Mouse (Mus musculus) neural tube, embryonic 11.5 days (tissue): ENCODE data around the gene Ehbp1l1. TPM values are rescaled to one million over a fixed set of nuclear protein-coding genes. Genes with fewer than 3 reads are reported as not detected.

Experiments used
- ATAC-seq: fragments of 200-750 bp; cut with Nextera tagmentation; 2 replicates; pipeline ENCODE4 v1.8.0; 2017; ENCODE audit warnings: moderate number of reproducible peaks, mild to moderate bottlenecking, moderate TSS enrichment, moderate library complexity; ENCODE audit not compliant: insufficient read depth, low FRiP score, low TSS enrichment
- DNase-seq: peaks from one replicate; pipeline ENCODE4 v3.0.0-alpha.2; 2015; ENCODE audit warnings: low spot score
- H3K27ac ChIP-seq: fragments of 300-500 bp; sonication (generic); 2 replicates; pipeline ENCODE4 v1.5.1; 2014; ENCODE audit warnings: low read depth, mild to moderate bottlenecking, low read length
- H3K27me3 ChIP-seq: fragments of 300-500 bp; sonication (generic); 2 replicates; pipeline ENCODE4 v1.6.1; 2014; ENCODE audit warnings: mild to moderate bottlenecking, low read length, mixed read lengths; ENCODE audit not compliant: control insufficient read depth, insufficient read depth
- H3K36me3 ChIP-seq: fragments of 300-500 bp; sonication (generic); 2 replicates; pipeline ENCODE4 v1.6.1; 2014; ENCODE audit warnings: mild to moderate bottlenecking, low read length, moderate library complexity, mixed read lengths; ENCODE audit not compliant: control insufficient read depth, insufficient read depth
- H3K4me1 ChIP-seq: fragments of 300-500 bp; sonication (generic); 2 replicates; pipeline ENCODE4 v1.6.1; 2014; ENCODE audit warnings: low read length, mixed read lengths; ENCODE audit not compliant: control insufficient read depth, insufficient read depth
- H3K4me2 ChIP-seq: fragments of 300-500 bp; sonication (generic); 2 replicates; pipeline ENCODE4 v1.6.1; 2014; ENCODE audit warnings: low read depth, mild to moderate bottlenecking, moderate library complexity
- H3K4me3 ChIP-seq: fragments of 300-500 bp; sonication (generic); 2 replicates; pipeline ENCODE4 v1.5.1; 2014; ENCODE audit warnings: low read depth, low read length
- H3K9ac ChIP-seq: fragments of 300-500 bp; sonication (generic); 2 replicates; pipeline ENCODE4 v1.6.1; 2014; ENCODE audit warnings: mild to moderate bottlenecking, low read length
- H3K9me3 ChIP-seq: fragments of 300-500 bp; sonication (generic); 2 replicates; pipeline ENCODE4 v1.6.1; 2016; ENCODE audit warnings: low read length; ENCODE audit not compliant: control insufficient read depth
- WGBS: fragments of 180-500 bp; shearing (Covaris S2); extraction: QIAGEN DNeasy Blood & Tissue Kit; methylation state at CpG from one replicate; pipeline ENCODE4 v1.1.7; 2014; 5-methylcytosine and 5-hydroxymethylcytosine counted together
- polyA plus RNA-seq: library from polyadenylated mRNA; unstranded; fragments of >200 nt; fragmentation: Nextera tagmentation; extraction: Ambion mirVana; gene quantifications from 2 replicates; pipeline ENCODE4 v1.2.1, GENCODE M21; 2014

The Ehbp1l1 gene
- polyA plus RNA-seq, 1 experiment from 2014 or later = 6.8 TPM

DNA sequence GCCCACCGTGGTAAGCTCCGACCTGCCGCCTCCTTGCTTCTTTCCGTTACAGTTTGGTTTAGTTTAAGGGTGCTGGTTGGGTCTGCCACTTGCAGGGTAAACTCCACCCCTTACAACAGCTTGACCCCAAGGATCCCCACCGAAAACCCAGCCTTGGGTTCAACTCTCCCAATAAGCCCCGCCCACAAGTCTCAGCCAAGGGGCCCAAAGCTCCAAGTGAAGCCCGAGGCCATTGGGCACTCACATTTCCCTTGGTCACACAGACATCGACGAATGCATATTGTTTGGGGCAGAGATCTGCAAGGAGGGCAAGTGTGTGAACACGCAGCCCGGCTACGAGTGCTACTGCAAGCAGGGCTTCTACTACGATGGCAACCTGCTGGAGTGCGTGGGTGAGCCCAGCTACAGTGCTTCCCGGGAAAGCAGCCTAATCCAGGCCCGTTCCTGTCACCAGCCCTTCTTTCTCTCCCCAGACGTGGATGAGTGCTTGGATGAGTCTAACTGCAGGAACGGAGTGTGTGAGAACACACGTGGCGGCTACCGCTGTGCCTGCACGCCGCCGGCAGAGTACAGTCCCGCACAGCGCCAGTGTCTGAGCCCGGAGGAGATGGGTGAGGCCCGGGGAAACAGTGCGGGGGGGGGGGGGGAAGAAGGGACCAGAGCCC, 30.3 kb upstream of the Ehbp1l1 start:
- H3K4me1 ChIP-seq = peaks cover 12% of the 10 kb centered on the region; the same call in 1 of the 2 replicates
- 6% methylated on average over 27 of the region's 29 CpGs for WGBS
- H3K9ac ChIP-seq = peak overlapping the region; percentile 18
- ATAC-seq (no peak), DNase-seq (peak; percentile 44)
- peak overlapping the region; percentile 25 for H3K4me3 ChIP-seq
- H3K27me3 ChIP-seq = peaks cover 38% of the 10 kb centered on the region
- H3K36me3 ChIP-seq = peaks cover 24% of the 10 kb centered on the region
- peak overlapping the region; percentile 31 for H3K4me2 ChIP-seq
- H3K9me3 ChIP-seq = no peaks in the 10 kb centered on the region
- H3K27ac ChIP-seq = no peak overlapping the region

DNA sequence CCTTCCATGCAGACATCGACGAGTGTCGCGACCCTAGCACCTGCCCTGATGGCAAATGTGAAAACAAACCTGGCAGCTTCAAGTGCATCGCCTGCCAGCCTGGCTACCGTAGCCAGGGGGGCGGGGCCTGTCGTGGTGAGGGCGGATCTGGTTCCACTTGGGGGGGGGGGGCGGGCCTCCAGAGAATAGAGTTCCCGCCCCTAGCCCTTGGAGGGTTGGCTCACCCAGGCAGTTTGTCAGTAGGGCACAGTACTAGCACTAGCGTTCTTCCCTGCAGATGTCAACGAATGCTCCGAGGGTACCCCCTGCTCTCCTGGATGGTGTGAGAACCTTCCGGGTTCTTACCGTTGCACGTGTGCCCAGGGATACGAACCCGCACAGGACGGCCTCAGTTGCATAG, 25.6 kb upstream of the Ehbp1l1 start:
- peaks cover 46% of the 10 kb centered on the region for H3K27me3 ChIP-seq
- no peak overlapping the region for H3K9ac ChIP-seq
- no peak for DNase-seq

DNA sequence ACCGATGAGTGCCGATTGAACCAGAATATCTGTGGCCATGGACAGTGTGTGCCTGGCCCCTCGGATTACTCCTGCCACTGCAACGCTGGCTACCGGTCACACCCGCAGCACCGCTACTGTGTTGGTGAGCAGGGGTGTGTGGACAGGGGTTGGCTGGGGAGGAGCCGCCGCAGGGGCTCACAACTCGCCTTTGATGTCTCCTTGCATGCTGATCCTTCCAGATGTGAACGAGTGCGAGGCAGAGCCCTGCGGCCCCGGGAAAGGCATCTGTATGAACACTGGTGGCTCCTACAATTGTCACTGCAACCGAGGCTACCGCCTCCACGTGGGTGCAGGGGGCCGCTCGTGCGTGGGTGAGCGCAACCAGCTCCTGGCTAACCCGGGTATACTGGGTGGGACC, 24.8 kb upstream of the Ehbp1l1 start:
- Histone ChIP-seq H3K9me3 (no peaks in the 10 kb centered on the region; the same call in 1 of the 2 replicates), H3K4me1 (peaks cover 10% of the 10 kb centered on the region), H3K4me3 (no peak overlapping the region; the same call in 1 of the 2 replicates), H3K27ac (no peak overlapping the region), H3K4me2 (no peak overlapping the region), H3K27me3 (peaks cover 48% of the 10 kb centered on the region), H3K9ac (no peak overlapping the region), H3K36me3 (no peaks in the 10 kb centered on the region)
- no peak for DNase-seq
- no peak for ATAC-seq
- 5% methylated on average over 22 of the region's 22 CpGs for WGBS

More for the DNA sequence above, 25.6 kb upstream of the Ehbp1l1 start:
- Histone ChIP-seq H3K27ac (no peak overlapping the region), H3K36me3 (no peaks in the 10 kb centered on the region), H3K4me2 (no peak overlapping the region), H3K4me1 (peaks cover 8% of the 10 kb centered on the region; the same call in 1 of the 2 replicates), H3K9me3 (no peaks in the 10 kb centered on the region; the same call in 1 of the 2 replicates), H3K4me3 (no peak overlapping the region)
- WGBS = 4% methylated on average over 20 of the region's 20 CpGs
- ATAC-seq = no peak

DNA sequence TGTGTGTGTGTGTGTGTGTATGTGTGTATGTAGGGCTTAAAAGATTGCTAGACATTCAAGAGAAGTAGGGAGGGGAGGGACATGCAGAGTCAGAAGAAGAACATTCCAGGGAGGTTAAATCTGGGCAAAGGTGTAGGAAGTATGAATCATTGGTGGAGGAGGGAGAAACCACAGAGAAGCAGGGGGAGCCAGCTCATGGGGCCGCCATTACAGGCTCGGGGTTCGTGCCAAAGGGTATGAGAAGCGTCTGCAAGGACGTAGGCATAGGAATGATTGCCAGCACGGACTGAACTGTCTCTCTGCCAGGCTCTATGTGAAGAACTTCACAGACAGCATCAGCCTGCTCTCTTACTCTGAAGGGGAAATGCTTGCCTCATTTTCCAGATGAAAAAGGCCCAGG, 23.4 kb upstream of the Ehbp1l1 start:
- Histone ChIP-seq H3K4me2 (no peak overlapping the region), H3K9ac (no peak overlapping the region), H3K4me3 (no peak overlapping the region), H3K27me3 (peaks cover 57% of the 10 kb centered on the region), H3K36me3 (no peaks in the 10 kb centered on the region), H3K4me1 (peaks cover 16% of the 10 kb centered on the region), H3K9me3 (no peaks in the 10 kb centered on the region; the same call in 1 of the 2 replicates), H3K27ac (no peak overlapping the region)
- WGBS = 90% methylated on average over 6 of the region's 6 CpGs
- DNase-seq (no peak), ATAC-seq (no peak)

DNA sequence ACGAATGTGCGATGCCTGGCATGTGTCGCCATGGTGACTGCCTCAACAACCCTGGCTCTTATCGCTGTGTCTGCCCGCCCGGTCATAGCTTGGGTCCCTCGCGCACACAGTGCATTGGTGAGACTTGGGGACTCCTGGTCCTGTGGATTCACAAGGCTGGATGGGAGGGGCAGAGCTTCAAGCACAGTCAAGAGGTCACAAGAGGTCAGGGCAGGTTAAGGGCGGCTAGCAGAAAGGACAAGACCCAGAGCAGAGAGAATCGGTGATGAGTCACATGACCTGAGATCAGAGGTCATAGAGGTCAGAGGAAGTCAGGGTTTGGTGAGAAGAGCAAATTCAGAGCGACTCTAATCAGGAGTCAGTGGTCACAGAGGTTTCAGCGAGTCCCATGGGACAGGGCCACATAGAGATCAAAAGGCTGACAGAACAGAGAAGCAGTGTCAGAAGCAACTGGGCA, 20.8 kb upstream of the Ehbp1l1 start:
- Histone ChIP-seq H3K9me3 (no peaks in the 10 kb centered on the region; the same call in 1 of the 2 replicates), H3K27me3 (peaks cover 61% of the 10 kb centered on the region), H3K27ac (no peak overlapping the region), H3K4me2 (no peak overlapping the region), H3K4me1 (peaks cover 24% of the 10 kb centered on the region), H3K9ac (no peak overlapping the region), H3K36me3 (no peaks in the 10 kb centered on the region), H3K4me3 (no peak overlapping the region)
- WGBS = 31% methylated on average over 12 of the region's 12 CpGs
- no peak for ATAC-seq
- DNase-seq = no peak

DNA sequence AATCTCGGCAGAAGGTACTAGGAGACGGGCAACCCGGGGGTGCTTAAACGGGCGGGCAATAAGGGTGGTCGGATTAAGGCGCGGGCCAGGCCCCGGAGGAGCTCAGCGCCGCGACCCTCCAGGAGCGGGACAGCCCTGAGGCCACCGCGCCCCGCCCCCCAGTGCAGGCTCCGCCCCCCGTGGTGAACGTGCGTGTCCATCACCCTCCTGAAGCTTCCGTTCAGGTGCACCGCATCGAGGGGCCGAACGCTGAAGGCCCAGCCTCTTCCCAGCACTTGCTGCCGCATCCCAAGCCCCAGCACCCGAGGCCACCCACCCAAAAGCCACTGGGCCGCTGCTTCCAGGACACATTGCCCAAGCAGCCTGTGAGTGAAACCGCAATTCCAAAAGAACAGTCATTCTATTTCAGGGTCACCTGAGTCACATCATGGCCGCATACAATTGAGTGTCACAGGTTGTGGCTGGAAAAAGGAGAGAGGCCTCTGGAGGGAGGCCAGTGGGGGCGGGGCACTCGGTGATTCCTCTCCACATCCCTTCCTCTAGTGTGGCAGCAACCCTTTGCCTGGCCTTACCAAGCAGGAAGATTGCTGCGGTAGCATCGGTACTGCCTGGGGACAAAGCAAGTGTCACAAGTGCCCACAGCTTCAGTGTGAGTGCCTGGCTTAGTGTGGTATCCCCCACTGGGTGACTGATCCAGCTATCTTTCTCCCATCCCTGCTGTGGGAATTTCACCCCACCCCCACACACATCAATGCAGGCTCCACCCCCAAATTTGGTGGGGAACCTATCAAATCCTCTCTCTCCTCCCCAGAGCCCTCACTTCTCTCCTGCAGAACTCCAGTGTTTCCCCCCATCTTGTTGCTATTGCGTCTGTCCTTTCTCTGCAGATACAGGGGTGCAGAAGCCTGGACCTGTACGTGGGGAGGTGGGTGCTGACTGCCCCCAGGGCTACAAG, 19.9 kb upstream of the Ehbp1l1 start:
- Histone ChIP-seq H3K27ac (no peak overlapping the region), H3K4me1 (peaks cover 24% of the 10 kb centered on the region), H3K4me3 (peak overlapping the region; percentile 20; the same call in 1 of the 2 replicates), H3K4me2 (peak overlapping the region; percentile 39), H3K9ac (0 out of 2 replicates have a peak overlapping the region, but pooled peaks have one; percentile 16), H3K36me3 (no peaks in the 10 kb centered on the region), H3K27me3 (peaks cover 56% of the 10 kb centered on the region), H3K9me3 (no peaks in the 10 kb centered on the region; the same call in 1 of the 2 replicates)
- WGBS = 3% methylated on average over 36 of the region's 36 CpGs
- peak; percentile 26 for DNase-seq
- no peak for ATAC-seq

DNA sequence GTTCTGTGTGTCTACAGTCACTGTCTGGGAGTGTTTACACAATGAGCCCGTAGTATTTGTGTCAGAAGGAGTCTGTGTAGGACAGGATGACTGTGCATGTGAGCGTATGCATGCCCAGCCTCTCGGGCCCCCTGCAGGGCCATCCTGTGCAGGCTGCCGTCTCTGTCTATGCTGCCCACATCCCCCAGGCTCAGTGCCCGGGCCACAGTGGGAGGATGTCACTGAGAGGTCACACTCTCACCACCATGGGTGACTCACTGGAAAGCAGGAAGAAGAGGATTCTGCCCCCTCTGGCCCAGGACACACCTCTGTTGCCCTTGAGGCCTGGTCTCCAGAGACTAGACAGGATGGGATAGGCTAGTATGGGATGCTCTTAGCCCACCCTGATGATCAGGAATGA, 17.5 kb upstream of the Ehbp1l1 start:
- peaks cover 24% of the 10 kb centered on the region for H3K4me1 ChIP-seq
- DNase-seq (no peak), ATAC-seq (no peak)
- 65% methylated on average over 5 of the region's 5 CpGs for WGBS
- no peak overlapping the region for H3K4me3 ChIP-seq
- H3K27ac ChIP-seq = no peak overlapping the region
- H3K36me3 ChIP-seq = no peaks in the 10 kb centered on the region
- peaks cover 49% of the 10 kb centered on the region for H3K27me3 ChIP-seq
- no peaks in the 10 kb centered on the region for H3K9me3 ChIP-seq
- no peak overlapping the region for H3K9ac ChIP-seq
- H3K4me2 ChIP-seq = no peak overlapping the region

DNA sequence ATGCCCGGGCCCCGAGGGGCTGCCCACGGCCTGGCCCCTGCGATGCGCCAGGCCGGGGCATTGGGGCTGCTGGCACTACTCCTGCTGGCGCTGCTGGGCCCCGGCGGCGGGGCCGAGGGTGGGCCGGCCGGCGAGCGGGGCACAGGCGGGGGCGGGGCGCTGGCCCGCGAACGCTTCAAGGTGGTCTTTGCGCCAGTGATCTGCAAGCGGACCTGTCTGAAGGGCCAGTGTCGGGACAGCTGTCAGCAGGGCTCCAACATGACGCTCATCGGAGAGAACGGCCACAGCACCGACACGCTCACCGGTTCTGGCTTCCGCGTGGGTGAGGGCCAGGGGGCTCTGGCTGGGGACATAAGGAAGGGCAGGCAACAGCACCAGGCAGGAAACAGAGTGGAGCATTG, 16.1 kb upstream of the Ehbp1l1 start:
- DNase-seq (peak; percentile 61), ATAC-seq (peak; percentile 51)
- WGBS = 2% methylated on average over 32 of the region's 32 CpGs
- Histone ChIP-seq H3K4me3 (peak overlapping the region; percentile 61), H3K9me3 (no peaks in the 10 kb centered on the region), H3K27ac (no peak overlapping the region), H3K27me3 (peaks cover 49% of the 10 kb centered on the region), H3K4me1 (peaks cover 24% of the 10 kb centered on the region), H3K9ac (peak overlapping the region; percentile 85), H3K36me3 (no peaks in the 10 kb centered on the region), H3K4me2 (peak overlapping the region; percentile 98)
